ENCODE assay signal across 9 mouse cellular contexts in the genomic region with DNA sequence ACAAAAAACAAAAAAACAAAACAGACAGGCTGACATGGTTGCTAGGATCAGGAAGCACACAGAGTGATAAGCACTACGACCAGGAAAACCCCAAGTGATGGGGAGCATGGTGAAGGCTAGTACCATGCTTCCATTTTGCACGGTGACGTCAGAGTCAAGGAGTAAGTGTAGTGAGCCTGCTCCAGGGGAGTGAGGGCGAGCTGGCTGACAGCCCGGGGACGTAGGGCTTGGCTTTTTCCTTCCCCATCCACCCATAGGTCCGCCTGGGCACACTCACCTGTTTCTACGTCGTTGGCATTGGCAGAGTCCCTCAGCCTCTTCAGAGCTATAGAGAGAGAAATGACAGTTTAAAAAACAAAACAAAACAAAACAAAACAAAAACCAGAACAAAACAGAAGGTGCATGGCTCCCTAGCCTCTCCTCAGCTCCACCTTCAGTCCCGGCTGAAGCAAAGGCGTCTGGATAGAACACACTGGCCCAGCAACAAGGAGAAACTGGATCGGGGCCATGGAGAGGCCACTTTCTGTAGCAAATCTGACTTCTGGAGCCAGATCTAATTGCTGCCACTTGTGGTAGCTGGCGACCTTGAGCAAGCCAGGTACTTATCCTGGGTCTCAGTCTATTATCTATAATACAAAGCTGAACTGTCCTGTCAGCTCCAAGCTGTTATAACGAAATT. TPM values are rescaled to one million over a fixed set of nuclear protein-coding genes. Genes with fewer than 3 reads are reported as not detected.
DNase-seq lines count a peak whose midpoint lies in the region; ATAC-seq lines count a peak whose summit lies in the region.
"Had no signal": no experiment of that assay in that cellular context is flagged by ENCODE, and none has a peak within 500 bp of the region (broad histone marks: within the 10 kb centered on the region; RNA-seq: fewer than 3 reads in every experiment).

No protein-coding gene starts in this region.

- H3K9ac ChIP-seq in forebrain, embryonic 15.5 days (replicated peaks): no peak overlapping the region

- H3K4me1 ChIP-seq in forebrain, embryonic 15.5 days: peaks cover 24% of the 10 kb centered on the region

- H3K4me3 ChIP-seq in forebrain, embryonic 15.5 days: 0 out of 2 replicates have a peak overlapping the region, but pooled peaks have one; percentile 94

- no peak overlapping the region for H3K27ac ChIP-seq in forebrain, embryonic 15.5 days (replicated peaks)

- ATAC-seq in cerebellum, adult (ENCODE audit: insufficient number of reproducible peaks, low FRiP score, low TSS enrichment): no peak
- ATAC-seq in forebrain, embryonic 15.5 days (replicated peaks): no peak

- DNase-seq in cerebellum, adult 9-11 months: peak; percentile 37
- DNase-seq in kidney, postnatal 36 days: peak; percentile 26 to 42
- no peak for DNase-seq in kidney, postnatal 4 days
- DNase-seq in lung, postnatal 25 days (ENCODE audit: low spot score): peak; percentile 24
- DNase-seq in left cerebral cortex, adult 8-10 months (ENCODE audit: low spot score in 2 of 2): no peak
- DNase-seq in left cerebral cortex, postnatal 36 days (ENCODE audit: low spot score in 2 of 2): no peak
- DNase-seq: thymus, postnatal 36 days had no signal

- H3K4me2 ChIP-seq in forebrain, embryonic 15.5 days (replicated peaks): peak overlapping the region; percentile 81

- intact Hi-C loops in left cerebral cortex, postnatal 36 days (cut with DNase I): no loop called here

- no peaks in the 10 kb centered on the region for H3K9me3 ChIP-seq in forebrain, embryonic 15.5 days

- H3K36me3 ChIP-seq in forebrain, embryonic 15.5 days: peaks cover 44% of the 10 kb centered on the region

- 87% methylated on average over 14 of the region's 14 CpGs for WGBS in forebrain, embryonic 15.5 days

- no peaks in the 10 kb centered on the region for H3K27me3 ChIP-seq in forebrain, embryonic 15.5 days

RNA-seq across cellular contexts. Expression of gene Ankrd54, which starts 1.7 kb away (rescaled TPM):
- 61.6 and 65.5 TPM in 2 replicates for polyA plus RNA-seq in forebrain, embryonic 15.5 days (2015; fragmentation: Nextera tagmentation; extraction: Ambion mirVana)
- 10 to 100 TPM; 16.5 to 20.1 (median 18.4) TPM for total RNA-seq in left cerebral cortex, adult 8-10 months (2022)
- 10 to 100 TPM; 14.1 to 19.0 TPM for total RNA-seq in left cerebral cortex, postnatal 36 days (2021)

RNA-seq across cellular contexts. Expression of gene Eif3l, which starts 14.0 kb away (rescaled TPM):
- 192 and 195 TPM in 2 replicates for polyA plus RNA-seq in forebrain, embryonic 15.5 days (2015; fragmentation: Nextera tagmentation; extraction: Ambion mirVana)
- total RNA-seq in left cerebral cortex, adult 8-10 months (2022): 10 to 100 TPM; 73.8 to 77.0 (median 75.3) TPM
- total RNA-seq in left cerebral cortex, postnatal 36 days (2021): 10 to 100 TPM; 62.6 to 65.3 TPM

RNA-seq across cellular contexts. Expression of gene Galr3, which starts 19.3 kb away (rescaled TPM):
- polyA plus RNA-seq in forebrain, embryonic 15.5 days (2015; fragmentation: Nextera tagmentation; extraction: Ambion mirVana): not detected in 2 replicates
- under 1 TPM in 3 of 4 experiments, not detected in 1; 0.30 to 0.72 (median 0.37) TPM for total RNA-seq in left cerebral cortex, adult 8-10 months (2022)
- not detected for total RNA-seq in left cerebral cortex, postnatal 36 days (2021)

RNA-seq across cellular contexts. Expression of gene H1f0, which starts 32.8 kb away (rescaled TPM):
- polyA plus RNA-seq in forebrain, embryonic 15.5 days (2015; fragmentation: Nextera tagmentation; extraction: Ambion mirVana): 470 and 489 TPM in 2 replicates
- 10 to 100 TPM; 84.9 to 94.2 (median 89.5) TPM for total RNA-seq in left cerebral cortex, adult 8-10 months (2022)
- total RNA-seq in left cerebral cortex, postnatal 36 days (2021): 100 to 1,000 TPM in 1 of 2 experiments, 10 to 100 TPM in 1; 87.0 to 113 TPM

RNA-seq across cellular contexts. Expression of gene Micall1, which starts 47.7 kb away (rescaled TPM):
- polyA plus RNA-seq in forebrain, embryonic 15.5 days (2015; fragmentation: Nextera tagmentation; extraction: Ambion mirVana): 8.0 and 9.7 TPM in 2 replicates
- 10 to 100 TPM; 28.9 to 32.0 (median 30.4) TPM for total RNA-seq in left cerebral cortex, adult 8-10 months (2022)
- total RNA-seq in left cerebral cortex, postnatal 36 days (2021): 10 to 100 TPM; 26.8 to 28.0 TPM

Comparison
In these comparisons a context has a peak if more than half of its experiments do, and no peak if none do; other contexts are left out.
1. DNase-seq: peak in cerebellum, adult 9-11 months (single experiment), kidney, postnatal 36 days (2 of 2) and lung, postnatal 25 days (single experiment); none in kidney, postnatal 4 days (0 of 2), left cerebral cortex, adult 8-10 months (0 of 2) and left cerebral cortex, postnatal 36 days (0 of 2).